Mouse (Mus musculus): Measurements from ENCODE around the gene Gm6268.

Gm6268 gene

DNA sequence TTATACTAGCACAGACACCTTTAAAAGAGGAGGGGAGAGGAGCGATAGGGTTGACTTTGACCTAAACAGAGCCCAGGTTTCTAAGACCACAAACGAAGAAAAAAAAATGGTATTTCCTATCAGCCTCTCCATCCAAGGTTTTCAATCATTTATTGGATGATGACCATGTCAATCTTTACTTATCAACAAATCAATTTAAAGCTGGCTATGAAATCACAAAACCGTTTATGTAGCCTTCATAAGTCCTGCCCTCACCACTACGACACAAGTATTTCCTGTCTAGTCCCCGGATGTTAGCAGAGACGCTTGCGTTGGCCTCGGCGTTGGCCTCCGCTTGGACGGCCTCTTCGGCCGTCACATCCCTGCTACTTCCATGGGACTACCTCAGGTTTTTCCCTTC, at the start of gene Gm6268:
TSS of gene Gm6268 (plus strand) at position 301 of the 400 bp plus-strand sequence.
- DNase-seq = no peak

DNA sequence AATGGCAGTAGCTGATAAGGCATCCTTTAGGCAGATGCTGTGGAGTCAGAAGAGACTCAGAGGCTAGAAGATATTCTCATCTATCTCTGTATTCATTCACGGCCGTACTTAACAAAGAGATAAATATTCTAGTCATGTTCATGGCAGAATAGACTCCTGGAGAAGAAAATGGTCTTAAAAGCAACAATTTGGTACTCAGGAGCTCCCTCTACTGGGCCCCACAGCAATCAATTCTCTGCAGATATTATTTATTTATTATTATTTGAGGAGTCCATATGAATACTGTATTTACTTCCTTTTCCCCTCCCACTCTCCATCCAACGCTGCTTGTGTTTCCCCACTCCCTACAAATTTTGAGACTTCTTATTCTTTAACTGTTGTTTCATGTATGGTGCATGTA, 48.6 kb upstream of the Gm6268 start:
- DNase-seq = peak; percentile 5

DNA sequence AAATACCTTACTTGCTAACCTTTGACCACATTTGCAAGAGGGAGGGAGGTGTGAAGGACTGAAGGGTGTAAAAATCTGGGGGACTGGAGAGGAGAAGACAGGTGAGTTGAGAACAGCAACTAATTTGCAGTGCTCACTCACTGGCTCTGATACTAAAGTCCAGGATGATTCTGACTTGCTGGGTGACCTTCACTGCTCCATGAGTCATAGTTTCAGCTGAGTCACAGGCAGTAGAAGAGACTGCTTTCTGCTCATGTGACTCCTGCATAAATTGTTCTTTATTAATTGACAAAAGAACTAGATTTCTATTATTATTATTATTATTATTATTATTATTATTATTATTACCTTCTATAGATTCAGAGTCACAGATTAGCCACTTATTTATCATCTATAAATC, 15.7 kb upstream of the Gm6268 start:
- no peak for DNase-seq

DNA sequence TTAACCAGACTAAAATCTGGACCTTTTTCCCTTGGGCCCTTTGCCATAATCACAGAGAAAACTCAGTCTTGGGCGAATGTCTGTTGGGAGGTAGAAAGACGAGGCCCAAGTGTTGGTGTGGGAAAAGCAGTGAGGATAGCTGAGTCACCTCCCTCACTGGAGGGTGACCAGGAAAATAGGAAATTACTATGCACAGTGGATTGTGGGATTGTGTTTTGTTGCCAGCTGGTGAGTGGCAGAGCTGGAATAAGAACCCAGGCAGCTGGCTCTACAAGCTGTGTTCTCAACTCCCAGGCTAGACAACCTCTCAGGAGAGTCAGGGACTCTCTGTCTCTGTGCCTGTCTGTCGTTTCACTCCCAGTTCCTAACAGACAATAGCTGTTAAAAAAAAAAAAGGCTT, 11.1 kb upstream of the Gm6268 start:
- no peak for DNase-seq

DNA sequence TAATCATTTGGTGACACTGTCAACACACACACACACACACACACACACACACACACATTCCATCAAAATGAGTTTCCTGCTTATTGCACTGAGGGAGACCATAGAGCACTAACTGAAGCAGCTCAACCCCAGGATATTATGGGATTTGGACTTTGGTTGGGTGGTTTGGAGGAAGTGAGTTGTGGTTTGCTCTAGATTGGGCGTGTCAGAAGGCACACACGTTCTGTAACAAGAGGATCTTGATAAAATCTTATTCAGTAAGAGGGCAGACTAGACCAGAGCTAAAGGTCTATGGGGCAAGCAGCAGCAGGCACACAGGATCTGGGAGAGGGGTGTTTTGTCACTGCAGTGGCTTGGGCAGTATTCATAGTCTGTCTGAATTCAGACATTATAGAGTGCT, 10.6 kb upstream of the Gm6268 start:
- DNase-seq = no peak

DNA sequence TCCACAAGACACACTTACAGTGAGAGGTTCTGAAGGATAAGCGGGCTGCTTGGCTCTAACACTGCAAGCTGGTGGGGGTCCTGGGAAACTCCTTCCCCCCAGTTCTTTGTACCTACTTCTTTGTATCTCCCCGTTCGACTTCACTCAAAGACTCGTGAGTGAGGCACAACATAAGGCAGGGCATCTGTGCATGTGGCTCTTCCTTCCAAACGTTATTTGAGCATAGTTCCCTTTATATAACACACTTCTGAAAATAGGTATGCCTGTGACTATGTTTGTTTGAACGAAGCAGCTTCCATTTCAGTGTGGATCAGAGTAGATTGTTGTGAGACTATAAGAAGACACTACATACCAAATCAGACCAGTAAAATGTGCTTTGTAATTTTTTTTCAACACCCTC, 8.4 kb upstream of the Gm6268 start:
- no peak for DNase-seq

DNA sequence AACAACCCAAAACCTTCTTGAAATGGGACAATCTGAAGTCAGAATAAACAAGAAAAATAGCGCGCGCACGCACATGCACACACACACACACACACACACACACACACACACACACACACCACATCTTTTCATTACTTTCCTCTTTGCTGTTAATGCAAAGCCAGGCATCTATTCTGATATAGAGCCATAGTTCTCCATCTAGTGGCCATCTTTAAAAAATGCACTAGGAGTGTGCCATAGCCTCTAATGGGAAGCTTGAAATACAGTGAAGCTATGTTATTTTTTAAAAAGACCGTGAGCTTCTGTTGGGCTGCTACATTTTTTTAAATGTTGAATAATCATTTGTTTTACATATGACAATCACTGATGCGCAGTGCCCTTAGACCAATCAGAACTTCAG, 7.8 kb upstream of the Gm6268 start:
- DNase-seq = no peak

DNA sequence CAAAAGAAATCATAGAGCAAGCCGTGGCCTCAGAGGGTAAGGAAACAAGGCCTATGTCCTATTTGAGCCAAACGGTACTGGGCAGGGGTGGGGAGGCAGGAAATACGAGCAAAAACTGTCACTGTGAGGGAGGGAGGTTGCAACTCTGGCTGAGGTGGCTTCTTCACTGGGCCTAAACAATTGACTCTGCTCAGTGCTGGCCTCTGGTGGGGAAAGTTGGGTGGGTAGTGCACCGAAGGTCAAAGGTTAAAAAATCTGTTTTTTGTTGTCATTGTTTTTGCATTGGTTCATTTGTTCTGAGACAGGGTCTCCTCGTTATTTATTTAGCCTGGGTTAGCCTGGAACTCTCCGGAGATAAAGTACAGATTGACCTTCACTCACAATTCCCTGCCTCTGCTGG, 1.2 kb downstream of the Gm6268 start:
- no peak for DNase-seq

DNA sequence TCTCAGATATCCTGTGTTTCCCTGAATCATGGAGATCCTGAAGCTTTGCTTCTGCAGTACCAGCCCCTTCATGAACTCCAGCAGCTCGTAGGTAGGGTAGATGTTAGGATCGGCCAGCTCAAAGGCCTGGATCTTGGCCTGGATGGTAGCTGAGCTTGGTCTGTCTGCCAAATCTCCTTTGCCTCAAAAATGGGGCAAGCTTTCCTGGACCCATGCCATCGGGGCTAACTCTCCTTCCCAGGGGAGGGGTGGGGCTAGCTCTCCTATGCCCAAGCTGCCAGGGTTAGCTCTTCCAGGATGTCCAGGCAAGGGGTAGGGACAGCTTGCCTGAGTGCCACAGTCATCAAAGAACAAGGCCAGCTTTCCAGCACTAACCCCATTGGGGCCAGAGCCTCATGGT, 18.1 kb downstream of the Gm6268 start:
- peak; percentile 6 for DNase-seq

DNA sequence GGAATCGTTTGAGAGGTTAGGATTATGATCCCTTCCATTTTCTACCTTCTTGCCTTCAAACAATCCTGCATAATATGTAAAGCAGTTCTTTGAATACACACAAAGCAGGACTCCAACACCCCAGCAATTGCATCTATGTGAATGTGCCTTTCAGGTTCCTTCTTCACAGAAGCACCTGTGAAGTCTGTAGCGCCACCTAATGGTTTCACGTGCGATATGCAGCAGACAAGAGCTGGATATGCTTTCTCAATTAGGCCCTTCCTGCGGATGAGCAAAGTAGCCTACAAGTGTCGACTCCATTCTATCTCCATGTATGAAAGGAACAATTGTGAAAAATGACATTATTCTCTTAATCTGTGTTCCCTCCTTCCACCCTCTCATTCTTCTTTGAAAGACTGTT, 33.9 kb downstream of the Gm6268 start:
- no peak for DNase-seq

DNA sequence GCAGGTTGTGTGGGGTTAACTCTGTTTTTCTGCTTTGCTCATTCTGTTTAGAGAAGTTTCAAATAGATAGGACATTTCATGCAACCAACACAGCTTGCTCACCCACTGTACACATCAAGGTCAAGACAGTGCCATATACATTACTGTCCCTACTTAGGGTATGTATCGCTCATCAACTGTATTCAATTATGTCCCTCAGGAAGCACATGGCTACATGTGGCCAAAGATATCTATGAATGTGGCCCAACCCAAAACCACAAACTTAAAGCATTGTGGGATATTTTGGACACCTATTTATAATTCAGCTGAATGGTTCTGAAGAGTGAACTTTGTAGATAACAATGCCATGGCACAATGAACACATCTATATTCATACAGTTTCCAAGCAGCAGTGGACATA, 36.9 kb downstream of the Gm6268 start:
- DNase-seq = no peak
